Mouse (Mus musculus) spleen, adult 2 months (tissue): ENCODE data around the gene Pla2g4e.

Source experiments
- CTCF ChIP-seq: fragments of 200-500 bp; IDR thresholded peaks from 2 replicates; pipeline ENCODE4 v1.5.1; 2011; ENCODE audit warnings: mild to moderate bottlenecking, inconsistent platforms; ENCODE audit not compliant: insufficient read depth, insufficient read length, insufficient replicate concordance; ENCODE audit errors: extremely low read depth
- POLR2A ChIP-seq: fragments of 200-500 bp; IDR thresholded peaks from 2 replicates; pipeline ENCODE4 v1.6.1; 2011; ENCODE audit warnings: low read depth, low read length, inconsistent platforms

GRCm38 (mm10) chr2:120288995-120289394 lies 43.9 kb upstream of the Pla2g4e start, which contains the start of gene Pla2g4d:
- TF ChIP-seq CTCF (no peak), POLR2A (no peak)
